Mouse (Mus musculus) gastrocnemius, postnatal 36 days (tissue): ENCODE measurements around the gene Sec61g. TPM values are rescaled to one million over a fixed set of nuclear protein-coding genes. Genes with fewer than 3 reads are reported as not detected.
"Not testable (repeated sequence)": the region's sequence is repeated elsewhere in the genome, so short reads cannot be mapped to it uniquely, and the experiment has no call there.

ENCODE experiments used
- DNase-seq, 2 experiments: peaks; one replicate each; pipeline ENCODE4 v3.0.0; 2022
- intact Hi-C: fragments of 180-260 bp; cut with DNase I; formaldehyde crosslinking; loops from one replicate; pipeline ENCODE4 v1.15.1; 2025
- long read RNA-seq, 2 experiments: library from polyadenylated mRNA; stranded (forward); transcript quantifications; one replicate each; pipeline ENCODE4 v2.0.0; 2021
- total RNA-seq, 2 experiments: library from RNA; stranded (reverse); gene quantifications; 2 replicates each; pipeline ENCODE4 v1.2.3; 2021

The Sec61g gene
- total RNA-seq = 1 to 10 TPM; 1.9 to 2.6 TPM
- long read RNA-seq, experiment 1, transcript Sec61g-203 (4 exons, 1,862 nt) = major isoform, 458 of 491 reads
- long read RNA-seq, experiment 1, transcript Sec61g-202 (4 exons, 691 nt) = minor isoform, 10 of 491 reads
- long read RNA-seq, experiment 1, partial matches to known transcripts = 10 of 491 reads
- long read RNA-seq, experiment 1, other reads (novel, unspliced or antisense) = 6 of 491 reads
- long read RNA-seq, experiment 2, transcript Sec61g-202 (4 exons, 691 nt) = minor isoform, 21 of 577 reads
- long read RNA-seq, experiment 2, transcript Sec61g-203 (4 exons, 1,862 nt) = major isoform, 527 of 577 reads
- long read RNA-seq, experiment 2, transcript Sec61g-207 (4 exons, 779 nt) = minor isoform, 10 of 577 reads
- long read RNA-seq, experiment 2, partial matches to known transcripts = 8 of 577 reads
- long read RNA-seq, experiment 2, other reads (novel, unspliced or antisense) = 7 of 577 reads

DNA sequence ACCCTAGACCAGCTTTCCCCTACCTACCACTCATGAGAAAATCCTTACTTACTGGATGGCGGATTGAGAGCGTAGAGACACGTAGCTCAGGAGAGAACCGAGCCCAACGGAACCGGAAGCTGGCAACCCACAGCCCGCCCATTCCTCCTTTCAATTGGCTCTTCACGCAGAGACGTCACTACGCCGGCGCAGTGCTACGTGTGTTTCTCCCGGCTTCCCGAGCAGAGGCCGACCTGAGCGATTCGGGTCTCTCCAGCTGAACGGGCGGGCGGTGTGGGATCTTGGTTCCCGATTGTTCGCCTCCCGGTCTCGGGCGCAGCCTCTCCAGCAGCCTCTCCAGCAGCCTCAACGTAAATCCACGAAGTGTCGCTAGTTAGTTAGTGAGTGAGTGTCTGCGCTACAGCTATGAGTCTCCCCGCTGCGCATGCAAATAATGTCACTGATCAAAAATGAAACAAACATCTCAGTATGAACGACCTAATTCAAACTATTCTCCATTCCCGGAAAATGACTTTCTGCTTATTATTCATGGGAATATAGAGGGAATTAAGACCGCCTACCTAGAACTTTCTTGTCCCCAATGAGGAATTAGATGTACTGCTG lies at the start of gene Sec61g:
TSS of gene Sec61g (minus strand) at position 433 of the 603 bp plus-strand sequence.
- intact Hi-C loops = no loop called here
- DNase-seq = peak; percentile 86 to 87

DNA sequence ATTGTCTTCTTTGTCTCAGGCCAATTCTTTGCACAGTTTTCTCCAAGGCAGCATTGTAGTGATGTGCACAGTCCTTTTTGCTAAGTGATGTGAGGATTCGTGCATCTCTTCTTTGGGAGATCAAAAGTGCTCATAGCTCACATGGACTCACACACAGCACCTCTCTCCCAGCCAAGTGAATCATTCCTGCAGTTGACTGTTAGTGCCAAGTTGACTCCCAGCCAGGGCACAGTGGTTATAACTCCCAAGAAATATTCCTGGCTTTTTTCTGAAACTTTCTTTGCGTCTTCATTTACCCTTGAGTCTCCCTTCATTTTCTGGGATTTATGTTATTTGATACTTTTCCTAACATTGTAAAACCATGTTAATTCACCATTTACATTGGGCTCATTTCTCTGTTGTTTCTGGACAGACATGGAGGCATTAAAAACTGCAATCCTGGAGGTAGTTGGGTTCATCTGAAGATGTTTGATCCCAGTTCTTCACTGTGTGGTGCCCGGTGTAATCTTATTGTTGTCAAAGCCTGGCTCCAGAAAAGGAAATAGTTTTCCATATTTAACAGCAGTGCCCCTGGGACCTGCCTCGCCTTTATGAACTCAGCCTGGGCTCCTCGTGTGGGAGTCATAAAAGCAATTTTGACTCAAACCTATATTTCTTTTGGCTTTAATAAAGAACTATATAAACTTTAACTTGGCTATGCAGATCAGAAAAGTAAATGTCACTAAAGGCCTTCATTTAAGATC lies 38.3 kb upstream of the Sec61g start:
- intact Hi-C loops = no loop called here
- peak; percentile 37 to 61 for DNase-seq

GRCm38 (mm10) chr11:16537379-16537778 lies 29.1 kb upstream of the Sec61g start:
- no peak for DNase-seq
- intact Hi-C loops = no loop called here

DNA sequence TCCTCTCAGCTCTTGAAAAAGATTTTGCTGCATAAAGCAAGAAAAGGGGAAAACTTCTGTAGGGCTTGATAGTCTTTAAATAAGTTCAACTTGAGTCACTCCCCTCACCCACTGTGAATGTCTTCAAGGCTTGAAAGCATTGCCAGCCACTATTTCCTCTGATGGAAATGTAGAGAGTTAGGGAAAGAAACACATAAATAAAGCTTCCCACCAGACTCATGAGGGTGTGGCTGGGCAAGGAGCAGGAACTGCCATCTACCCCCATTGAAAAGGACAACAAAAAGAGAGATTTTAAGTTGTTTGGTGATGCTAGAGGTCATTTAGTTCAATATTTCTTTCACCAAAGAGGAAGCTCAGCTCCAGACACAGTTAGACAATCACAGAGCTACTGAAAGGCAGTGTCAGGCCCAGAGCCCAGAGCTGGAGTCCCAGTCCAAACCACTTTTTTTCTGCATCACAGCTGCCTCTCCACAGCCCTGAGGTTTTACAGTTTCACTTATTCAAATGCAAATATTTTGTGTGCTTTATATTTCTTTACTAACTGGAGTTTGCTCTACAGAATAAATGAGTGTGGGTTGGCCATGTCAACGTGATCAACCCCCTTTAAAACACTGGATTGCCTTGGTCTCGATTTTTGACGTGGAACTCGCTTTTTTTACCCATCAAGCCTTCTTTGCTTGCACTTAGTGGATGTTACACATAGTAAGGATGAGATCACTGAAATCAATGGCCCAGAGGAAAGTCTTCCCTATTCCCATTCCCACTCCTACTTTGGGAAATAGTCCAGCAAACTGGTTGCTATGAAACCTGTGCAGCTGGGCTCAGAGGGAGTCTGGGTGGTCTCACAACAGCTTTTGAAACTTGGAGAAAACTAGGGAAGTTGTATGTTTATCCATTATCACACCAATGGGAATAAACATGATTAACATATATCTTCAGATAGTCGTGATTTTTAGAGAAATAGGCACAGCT lies 26.6 kb upstream of the Sec61g start:
- DNase-seq = no peak
- intact Hi-C loops = no loop called here

DNA sequence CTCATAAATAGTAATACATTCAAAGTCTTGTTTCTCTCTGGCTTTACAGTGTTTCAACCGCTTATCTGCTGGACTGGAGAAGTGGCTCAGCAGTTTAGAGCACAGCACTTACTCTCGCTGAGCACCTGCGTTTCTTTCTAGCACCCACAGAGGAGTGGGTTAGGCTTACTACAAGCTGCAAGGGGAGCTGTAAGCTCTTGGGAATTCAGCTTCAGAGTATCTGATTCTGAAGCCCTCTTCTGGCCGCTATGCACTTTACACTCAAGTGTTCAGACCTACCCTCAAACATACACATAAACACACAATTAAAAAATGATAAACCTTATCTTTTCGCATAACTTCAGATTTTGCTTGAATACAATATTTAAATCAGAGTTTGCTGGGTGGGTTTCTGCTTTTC lies 24.6 kb upstream of the Sec61g start:
- intact Hi-C loops = no loop called here
- DNase-seq = no peak

DNA sequence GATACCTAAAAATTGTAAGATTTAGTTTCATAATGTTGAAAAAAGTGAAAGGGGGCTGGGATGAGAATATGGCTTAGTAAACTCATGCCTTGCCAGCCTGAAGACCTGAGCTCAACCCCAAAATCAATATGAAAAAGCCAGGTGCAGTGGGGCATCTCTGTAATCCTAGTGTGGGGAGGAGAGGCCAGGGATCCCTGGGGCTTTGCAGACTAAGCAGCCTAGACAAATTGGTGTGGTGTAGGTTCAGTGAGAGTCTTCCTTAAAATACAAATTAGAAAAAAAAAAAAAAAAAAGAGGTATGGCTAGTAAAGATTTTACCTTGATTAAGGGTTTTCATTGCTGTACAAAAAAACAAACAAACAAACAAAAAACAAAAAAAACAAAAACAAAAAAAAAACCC lies 20.6 kb upstream of the Sec61g start:
- no peak for DNase-seq
- intact Hi-C loops = loop anchor here (5.0 kb wide), 3 partner anchors 53 to 343 kb away; partner anchors contain the start of gene Egfr

DNA sequence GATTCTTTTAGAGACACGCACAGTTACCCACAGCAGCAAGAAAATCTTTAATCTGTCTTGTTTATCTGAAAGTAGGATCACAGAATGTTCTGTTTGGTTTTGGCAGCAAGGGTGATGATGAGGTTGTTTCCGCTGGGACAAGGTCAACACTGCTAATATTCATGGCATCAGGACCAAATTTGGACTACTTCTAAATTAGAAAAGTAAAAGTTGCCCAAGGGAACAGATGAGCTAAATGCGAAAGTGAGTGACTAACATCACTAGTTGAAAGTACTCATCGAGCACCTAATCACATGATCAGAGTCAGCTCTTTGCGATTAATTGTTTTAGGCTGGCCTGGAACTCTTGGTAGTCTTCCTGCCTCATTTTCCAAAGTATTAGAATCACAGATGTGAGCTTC lies 20.1 kb upstream of the Sec61g start:
- DNase-seq = peak in 1 of 2 experiments; percentile 62
- intact Hi-C loops = loop anchor here (5.0 kb wide), 3 partner anchors 54 to 344 kb away; partner anchors contain the start of gene Egfr

DNA sequence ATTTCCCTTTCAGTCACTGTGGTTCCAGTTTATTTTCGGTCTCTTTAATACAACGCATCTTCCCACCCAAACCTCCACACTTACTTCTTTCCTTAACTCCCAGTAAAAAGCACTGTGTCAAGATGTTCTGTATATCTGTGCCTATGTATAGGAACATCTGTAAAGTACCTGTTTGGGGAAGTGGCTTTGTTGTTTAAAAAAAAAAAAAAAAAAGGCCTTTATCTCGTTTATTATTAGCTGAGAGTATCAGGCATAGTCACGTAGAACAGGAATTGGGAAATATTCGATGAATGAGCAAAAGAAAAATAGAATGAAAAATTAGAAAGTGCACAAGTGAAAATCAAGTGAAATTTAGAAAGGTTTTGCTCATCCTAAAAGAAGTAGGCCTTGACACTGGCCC lies 19.5 kb upstream of the Sec61g start:
- no peak for DNase-seq
- intact Hi-C loops = loop anchor here (2.0 to 5.0 kb wide), 4 partner anchors 55 to 417 kb away; partner anchors contain the start of gene Egfr

DNA sequence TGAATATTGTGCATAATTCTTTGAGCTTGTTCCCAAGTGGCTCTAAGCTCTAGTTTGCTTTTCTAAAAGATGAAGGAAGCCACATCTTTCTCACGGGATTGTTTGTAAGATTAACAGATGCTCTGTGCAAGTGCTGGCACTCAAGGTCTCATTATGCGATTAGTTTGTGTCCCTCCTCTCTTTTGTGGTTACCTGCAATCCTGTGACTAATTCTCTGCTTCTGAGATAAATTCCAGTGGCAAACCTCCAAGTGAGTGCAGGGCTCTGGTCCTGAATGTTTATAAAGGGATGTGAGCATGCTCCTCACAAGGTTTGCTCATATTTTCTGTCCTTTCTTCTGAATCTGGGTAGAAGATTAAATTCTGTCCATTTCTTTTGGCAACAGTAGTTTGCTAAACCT lies 18.2 kb upstream of the Sec61g start:
- intact Hi-C loops = loop anchor here (2.0 to 5.0 kb wide), 4 partner anchors 56 to 418 kb away; partner anchors contain the start of gene Egfr
- DNase-seq = no peak

- no peak for DNase-seq
- intact Hi-C loops = loop anchor here (2.0 to 5.0 kb wide), 5 partner anchors 57 to 425 kb away; partner anchors contain the start of genes Egfr and Fbxo48
These were observed 17.4 kb upstream of the Sec61g start for GRCm38 (mm10) chr11:16525724-16526123.

DNA sequence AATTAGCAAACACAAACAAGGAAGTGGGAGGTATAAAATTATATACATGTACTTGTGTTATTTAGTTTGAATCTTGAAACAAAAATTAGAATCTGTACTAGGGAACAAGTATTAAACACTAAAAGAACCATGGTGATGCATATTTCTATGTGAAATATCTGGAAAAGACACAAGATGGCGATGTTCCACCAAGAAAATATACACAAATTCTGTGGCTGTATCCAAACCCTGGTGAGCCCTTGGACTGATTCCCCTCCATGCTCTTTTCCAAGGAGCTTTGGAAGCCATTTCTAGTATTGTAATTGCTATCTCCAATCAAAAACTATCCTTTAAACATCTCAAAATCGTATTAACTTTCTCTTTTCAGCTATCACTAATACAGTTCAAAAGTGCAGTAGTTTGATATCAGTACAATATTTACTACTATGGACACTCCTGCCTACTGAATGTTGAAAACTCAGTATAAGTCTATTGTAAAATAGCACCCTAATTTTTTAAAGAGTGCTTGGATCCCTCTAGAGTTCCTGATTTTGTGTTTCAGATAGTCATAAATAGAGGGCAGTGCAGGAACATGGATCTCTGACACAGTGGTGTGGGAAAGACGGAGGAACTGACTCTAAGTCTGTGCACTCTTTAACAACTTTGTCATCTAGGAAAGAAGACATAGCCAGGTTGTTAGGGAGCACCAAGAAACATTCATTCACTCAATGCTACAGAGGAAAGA lies 16.8 kb upstream of the Sec61g start:
- intact Hi-C loops = loop anchor here (2.0 to 5.0 kb wide), 4 partner anchors 57 to 426 kb away; partner anchors contain the start of genes Egfr and Fbxo48
- no peak for DNase-seq

- intact Hi-C loops, DNase-seq: not testable (repeated sequence)
These were observed 6.8 kb upstream of the Sec61g start for GRCm38 (mm10) chr11:16515081-16515480.

GRCm38 (mm10) chr11:16514221-16514620 lies 5.9 kb upstream of the Sec61g start:
- peak in 1 of 2 experiments; percentile 20 for DNase-seq
- intact Hi-C loops = not testable (repeated sequence)

DNA sequence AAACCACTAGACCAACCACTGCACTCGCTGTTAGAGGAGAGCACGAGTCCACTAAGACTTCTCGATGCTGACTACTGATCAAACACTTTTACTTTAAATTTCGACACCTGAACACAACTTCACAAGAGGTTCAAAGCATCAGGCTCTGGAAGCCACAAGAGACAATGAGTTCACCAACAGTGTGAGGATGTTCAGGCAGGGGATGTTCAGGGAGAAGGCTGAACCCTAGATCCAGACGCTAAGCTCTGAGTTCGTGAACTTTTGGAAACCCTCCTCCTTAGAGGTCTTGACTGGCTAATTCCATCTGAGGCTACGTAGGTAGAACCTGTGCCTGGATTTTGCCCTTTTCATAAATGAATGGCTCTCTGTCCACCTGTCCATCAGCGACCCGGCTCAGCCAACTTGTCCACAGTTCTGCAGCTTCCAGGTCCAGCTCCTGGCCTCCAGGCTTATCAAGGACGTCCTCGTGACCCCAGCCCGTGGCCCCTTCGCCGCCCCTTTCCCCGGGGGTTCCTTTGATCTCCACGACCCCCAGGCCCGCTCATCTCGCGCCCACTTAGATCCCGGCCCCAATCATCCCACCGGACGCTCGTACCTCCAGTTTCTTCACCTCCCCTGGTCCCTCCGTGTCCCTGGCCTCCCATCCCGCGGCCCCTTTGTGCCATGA lies 766 bp downstream of the Sec61g start:
- intact Hi-C loops = no loop called here
- no peak for DNase-seq

- intact Hi-C loops = no loop called here
- no peak for DNase-seq
These were observed 2.3 kb downstream of the Sec61g start for GRCm38 (mm10) chr11:16505999-16506398.

GRCm38 (mm10) chr11:16503150-16503549 lies 5.1 kb downstream of the Sec61g start:
- intact Hi-C loops = no loop called here
- no peak for DNase-seq

DNA sequence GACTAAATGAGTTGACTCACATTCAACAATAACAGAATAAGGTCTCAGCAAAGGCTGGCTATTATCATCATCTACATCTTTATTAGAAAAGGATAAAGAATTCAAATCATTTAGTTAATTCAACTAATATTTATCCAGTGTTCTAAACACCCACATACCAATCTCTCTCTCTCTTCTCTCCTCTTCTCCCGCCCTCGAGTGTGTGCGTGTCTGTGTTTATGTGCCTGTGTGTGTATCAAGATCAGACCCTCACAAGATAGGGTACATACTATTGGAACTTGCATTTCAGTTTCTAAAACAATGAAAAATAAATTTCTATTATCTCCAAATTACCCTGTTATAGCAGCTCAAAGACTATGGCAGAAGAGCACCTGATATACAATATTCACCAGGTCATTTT lies 5.5 kb downstream of the Sec61g start:
- DNase-seq = no peak
- intact Hi-C loops = no loop called here
